Mouse (Mus musculus): ENCODE data around the gene Galr3.
"Not testable (repeated sequence)": the region's sequence is repeated elsewhere in the genome, so short reads cannot be mapped to it uniquely, and the experiment has no call there.

The Galr3 gene

DNA sequence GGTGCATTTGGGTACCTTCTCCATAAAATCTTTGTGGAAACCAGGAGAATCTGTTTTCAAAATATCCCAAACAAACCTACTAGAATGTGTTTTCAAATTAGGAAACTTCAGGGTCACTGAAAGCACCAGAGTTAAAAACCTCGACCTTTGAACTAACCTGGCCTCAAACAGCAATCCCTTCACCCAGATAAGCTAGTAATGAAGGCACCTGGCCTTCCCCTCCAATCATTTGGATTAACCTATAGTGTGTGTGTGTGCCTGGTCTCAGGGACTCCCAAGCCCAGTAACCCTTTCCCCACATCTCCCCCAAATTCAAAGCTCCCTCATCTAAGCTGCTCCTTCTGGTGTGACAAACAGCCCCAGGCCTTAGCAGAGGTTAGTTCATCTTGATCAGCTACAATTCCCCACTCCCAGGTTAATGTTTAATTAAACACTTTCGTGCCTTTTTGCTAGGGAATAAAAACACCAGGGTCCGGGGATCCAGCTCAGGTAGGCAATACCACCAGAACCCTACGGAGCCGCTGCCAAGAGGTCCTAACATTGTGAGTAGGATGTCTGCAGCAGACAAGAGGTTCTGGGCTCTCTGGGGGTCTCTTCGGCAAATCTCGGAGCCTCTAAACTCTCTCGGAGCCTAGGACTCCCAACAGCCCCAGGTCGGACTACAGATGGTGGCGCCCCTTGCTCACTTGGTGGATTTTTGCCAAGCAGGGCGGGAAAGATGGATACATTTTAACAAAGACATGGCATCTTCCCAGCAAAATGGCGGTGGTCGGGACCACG lies 15.0 kb upstream of the Galr3 start:
- no peak for DNase-seq (ENCODE audit: low read depth in 2 of 2, low spot score in 2 of 2)

DNA sequence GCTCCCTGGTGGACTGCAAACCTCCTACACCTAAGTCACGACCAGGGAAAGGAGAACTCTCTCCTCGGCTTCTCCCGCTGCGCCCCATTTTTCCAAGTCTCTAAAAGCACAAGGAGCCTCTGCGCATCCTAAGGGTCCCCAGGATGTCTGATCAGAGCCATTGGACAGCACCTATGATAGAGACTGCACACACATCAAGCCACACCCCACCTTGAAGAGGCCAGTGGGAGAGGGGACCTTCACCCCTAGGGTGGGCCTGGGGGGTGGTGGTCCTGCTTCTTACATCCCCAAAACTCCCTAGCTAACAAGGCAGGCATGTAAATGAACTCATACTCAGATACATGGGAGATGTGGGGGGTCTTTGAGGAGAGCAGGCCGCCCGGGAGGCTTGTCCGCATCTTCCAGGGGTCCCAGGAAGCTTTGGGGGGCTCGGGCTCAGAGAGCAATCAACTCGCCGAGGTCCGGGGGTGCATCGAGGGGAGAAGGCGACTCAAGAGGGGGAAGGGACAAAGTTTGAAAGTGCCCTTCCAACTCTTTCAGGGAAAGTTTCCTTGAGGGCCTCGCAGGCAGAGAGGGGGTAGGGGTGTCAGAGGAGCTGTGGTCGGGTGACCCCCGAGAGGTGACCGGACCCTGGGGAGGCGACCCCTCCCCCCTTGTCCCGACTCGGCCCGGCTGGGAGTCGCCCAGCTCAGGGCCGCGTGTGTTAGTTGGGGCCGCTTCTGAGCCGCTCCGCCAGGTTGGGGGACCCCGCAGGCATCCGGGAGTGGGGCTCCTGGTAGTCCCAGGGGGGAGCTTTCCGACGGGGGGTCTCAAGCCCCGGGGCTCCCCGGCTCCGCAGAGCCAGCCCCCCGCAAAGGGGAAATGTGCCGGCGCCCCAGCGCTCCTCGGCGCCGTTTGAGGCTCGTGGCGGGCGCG lies 14.1 kb upstream of the Galr3 start:
- no peak for DNase-seq (ENCODE audit: low read depth in 2 of 2, low spot score in 2 of 2)

DNA sequence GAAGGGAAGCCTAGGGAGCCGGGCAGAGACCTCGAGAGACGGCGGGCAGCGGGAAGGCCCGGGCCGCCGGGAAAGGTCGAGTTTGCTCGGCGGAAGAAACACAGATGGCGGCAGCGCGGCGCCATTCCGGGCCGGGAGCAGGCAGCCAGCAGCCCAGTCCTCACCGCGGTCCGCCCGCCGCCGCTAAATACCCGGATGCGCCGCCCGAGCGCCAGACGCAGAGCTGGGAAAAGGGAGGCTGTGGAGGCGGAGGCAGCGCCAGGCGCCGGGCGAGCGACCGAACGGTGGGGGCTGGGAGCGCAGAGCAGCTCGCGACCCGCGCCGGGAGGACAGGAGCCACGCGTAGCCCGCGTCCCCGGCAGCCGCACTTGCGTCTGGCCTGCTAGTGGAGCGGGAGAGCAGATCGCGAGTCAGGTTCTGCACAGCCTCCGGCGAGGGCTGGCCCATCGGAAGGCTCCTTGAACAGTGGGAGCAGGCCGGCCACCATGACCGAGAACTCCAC lies 13.4 kb upstream of the Galr3 start, which contains the start of gene H1f0:
Gene H1f0 (plus strand): TSS at position 214 of the 502 bp plus-strand sequence.
- DNase-seq (ENCODE audit: low read depth in 2 of 2, low spot score in 2 of 2): peak; percentile 73 to 79

- DNase-seq (ENCODE audit: low read depth in 2 of 2, low spot score in 2 of 2): no peak
These were observed 12.7 kb upstream of the Galr3 start for GRCm38 (mm10) chr15:79028823-79029484.

- DNase-seq (ENCODE audit: low read depth in 2 of 2, low spot score in 2 of 2): no peak
These were observed 12.0 kb upstream of the Galr3 start for GRCm38 (mm10) chr15:79029519-79030241.

- DNase-seq (ENCODE audit: low read depth in 2 of 2, low spot score in 2 of 2): no peak
These were observed 10.9 kb upstream of the Galr3 start for GRCm38 (mm10) chr15:79030551-79031435.

DNA sequence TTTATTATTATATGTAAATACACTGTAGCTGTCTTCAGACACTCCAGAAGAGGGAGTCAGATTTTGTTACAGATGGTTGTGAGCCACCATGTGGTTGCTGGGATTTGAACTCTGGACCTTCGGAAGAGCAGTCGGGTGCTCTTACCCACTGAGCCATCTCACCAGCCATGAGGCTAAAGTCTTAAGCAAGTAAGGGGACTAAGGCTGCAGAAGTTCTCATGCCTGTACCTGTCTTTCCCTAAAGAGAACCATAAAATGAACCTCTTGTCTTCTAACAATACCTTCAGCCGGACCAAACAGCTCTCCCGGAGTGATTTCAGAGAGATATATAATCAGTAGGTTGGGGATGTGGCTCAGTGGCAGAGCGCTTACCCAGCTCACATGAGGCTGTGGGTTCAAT lies 9.8 kb upstream of the Galr3 start:
- DNase-seq (ENCODE audit: low read depth in 2 of 2, low spot score in 2 of 2): not testable (repeated sequence)

- peak; percentile 49 to 61 for DNase-seq (ENCODE audit: low read depth in 2 of 2, low spot score in 2 of 2)
These were observed 3.8 kb upstream of the Galr3 start for GRCm38 (mm10) chr15:79037913-79038328.

GRCm38 (mm10) chr15:79038331-79038730 lies 3.4 kb upstream of the Galr3 start:
- no peak for DNase-seq (ENCODE audit: low read depth in 2 of 2, low spot score in 2 of 2)

DNA sequence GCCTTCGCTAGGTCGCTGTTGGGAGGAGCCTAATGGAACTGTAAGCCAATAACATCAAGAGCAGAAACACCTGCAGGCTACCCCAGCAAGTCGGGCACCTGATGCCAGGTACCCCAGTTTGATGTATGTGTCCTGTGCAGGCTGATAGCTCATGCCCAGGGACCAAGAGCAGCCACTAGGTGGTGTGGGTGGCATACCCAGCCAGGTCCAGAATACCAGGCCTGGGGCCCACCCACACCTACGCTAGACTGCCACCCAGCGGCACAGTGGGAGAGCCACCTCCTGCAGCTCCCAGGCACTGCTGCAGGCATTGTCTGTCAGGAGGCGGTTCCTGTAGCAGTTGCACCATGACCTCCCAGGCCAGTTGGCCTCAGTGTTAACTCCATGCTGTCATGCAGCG lies 2.8 kb upstream of the Galr3 start:
- peak; percentile 82 to 89 for DNase-seq (ENCODE audit: low read depth in 2 of 2, low spot score in 2 of 2)

GRCm38 (mm10) chr15:79040501-79041416 lies 926 bp upstream of the Galr3 start:
- DNase-seq (ENCODE audit: low read depth in 2 of 2, low spot score in 2 of 2): no peak

GRCm38 (mm10) chr15:79042721-79043491 lies 1.2 kb downstream of the Galr3 start:
- no peak for DNase-seq (ENCODE audit: low read depth in 2 of 2, low spot score in 2 of 2)

DNA sequence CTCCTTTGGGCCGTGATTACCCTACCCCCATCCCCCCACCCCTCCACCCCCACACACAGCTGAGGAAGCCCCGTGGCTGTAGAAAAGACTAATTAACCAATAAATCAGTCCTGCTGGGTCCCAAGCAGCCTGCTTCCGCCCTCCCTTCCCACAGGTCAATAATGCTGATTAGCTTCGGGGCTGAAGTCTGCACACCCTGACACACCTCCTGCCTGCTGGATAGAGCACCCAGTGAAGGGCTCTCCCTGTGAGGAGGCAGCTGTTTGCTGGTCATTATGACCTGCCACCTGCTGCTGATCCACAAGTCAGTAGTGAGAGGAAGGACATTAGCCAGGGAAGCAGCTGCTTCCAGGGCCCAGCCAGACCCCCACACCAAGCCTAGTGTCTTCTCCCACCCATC lies 3.2 kb downstream of the Galr3 start:
- no peak for DNase-seq (ENCODE audit: low read depth in 2 of 2, low spot score in 2 of 2)

- no peak for DNase-seq (ENCODE audit: low read depth in 2 of 2, low spot score in 2 of 2)
These were observed 6.5 kb downstream of the Galr3 start for GRCm38 (mm10) chr15:79048186-79048585.

DNA sequence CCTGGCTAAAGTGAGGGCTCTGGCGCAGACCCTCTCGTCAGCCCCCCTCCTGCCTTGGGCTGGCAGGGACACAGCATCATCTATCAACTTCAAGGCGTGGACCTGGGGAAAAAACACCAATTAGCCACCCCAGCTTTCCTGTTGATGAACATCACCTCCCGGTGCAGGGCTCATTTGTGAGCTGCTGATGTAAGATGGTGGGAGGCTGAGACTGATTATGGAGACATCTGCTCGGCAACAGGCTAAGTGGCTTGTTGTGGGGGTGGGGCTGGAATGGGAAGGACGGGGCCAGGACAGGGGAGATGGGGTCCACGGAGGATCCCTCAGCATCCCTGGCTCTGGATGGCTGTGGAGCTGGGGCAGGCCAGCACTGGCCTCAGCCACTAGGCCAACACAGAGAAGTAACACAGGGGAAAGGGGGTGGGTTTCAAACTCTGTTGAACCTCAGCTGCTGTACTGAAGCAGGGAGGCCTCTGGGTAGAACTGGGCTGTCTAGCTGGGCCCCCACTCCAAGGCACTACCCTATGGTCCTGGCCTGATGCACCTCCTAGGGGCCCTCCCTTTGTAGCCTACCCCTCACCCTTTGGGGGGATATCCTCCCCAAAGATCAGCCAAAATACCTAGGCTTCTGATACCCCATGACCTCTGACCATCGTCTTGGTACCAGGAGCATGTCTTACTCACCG lies 8.6 kb downstream of the Galr3 start:
- DNase-seq (ENCODE audit: low read depth in 2 of 2, low spot score in 2 of 2): no peak

- no peak for DNase-seq (ENCODE audit: low read depth in 2 of 2, low spot score in 2 of 2)
These were observed 9.3 kb downstream of the Galr3 start for GRCm38 (mm10) chr15:79050964-79051363.
